Mouse (Mus musculus) spleen, adult 18-20 months (tissue): ENCODE results near the gene 1810043G02Rik.
"Not testable (repeated sequence)": the region's sequence is repeated elsewhere in the genome, so short reads cannot be mapped to it uniquely, and the experiment has no call there.

Source experiments
- DNase-seq, 2 experiments: peaks; one replicate each; pipeline ENCODE4 v3.0.0; 2022; ENCODE audit warnings: mixed read lengths in 2 of 2

1810043G02Rik gene

DNA sequence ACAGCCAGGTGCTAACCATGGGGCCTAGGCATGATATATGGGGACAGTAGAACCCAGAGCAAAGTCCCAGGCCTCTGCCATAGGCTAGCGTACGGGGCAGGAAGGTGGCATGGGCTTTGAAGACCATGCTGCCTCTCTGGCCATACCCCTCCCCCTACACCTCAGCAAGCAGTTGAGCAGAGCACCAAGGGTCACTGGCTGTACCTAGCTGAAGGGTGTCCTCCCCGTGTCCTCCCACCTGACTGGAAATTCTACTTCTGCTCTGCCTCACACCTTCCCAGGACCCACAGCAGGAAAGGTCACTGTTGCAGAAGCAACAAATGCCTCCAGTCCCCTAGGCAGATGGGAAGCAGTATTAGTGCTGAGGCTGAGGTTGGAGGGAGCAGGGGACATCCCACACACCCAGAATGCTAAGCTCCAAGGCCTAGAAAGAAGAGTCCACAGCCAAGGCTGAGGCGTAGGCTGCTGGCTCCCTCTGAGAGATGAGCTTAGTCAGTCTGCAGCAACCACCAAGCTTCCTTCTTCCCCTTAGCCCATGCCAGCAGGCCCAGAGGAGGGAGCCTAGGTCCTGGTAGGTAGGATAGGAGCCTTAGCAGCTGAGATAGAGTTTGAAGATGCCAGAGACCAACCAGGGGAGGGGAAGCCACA is 27.6 kb downstream of the 1810043G02Rik start:
- no peak for DNase-seq

DNA sequence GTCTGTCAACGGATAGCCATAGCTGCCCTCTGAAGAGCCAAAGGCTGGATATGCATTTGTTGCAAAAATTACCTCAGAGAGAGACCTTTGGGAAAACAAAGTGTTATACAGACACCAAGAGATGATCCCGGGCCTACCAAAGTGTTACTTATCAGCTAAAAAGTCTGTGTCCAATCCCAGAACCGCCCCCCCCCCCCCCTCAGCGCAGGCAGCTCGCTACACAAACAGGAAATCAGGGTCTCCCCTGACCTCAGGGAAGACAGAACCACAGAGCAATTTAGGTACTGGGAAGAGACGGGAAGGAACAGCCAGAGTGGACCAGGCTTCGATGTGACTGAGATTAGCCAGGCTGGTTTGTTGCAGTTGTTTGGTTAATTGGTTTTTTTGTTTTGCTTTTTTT is 28.9 kb downstream of the 1810043G02Rik start:
- DNase-seq, result no peak

DNA sequence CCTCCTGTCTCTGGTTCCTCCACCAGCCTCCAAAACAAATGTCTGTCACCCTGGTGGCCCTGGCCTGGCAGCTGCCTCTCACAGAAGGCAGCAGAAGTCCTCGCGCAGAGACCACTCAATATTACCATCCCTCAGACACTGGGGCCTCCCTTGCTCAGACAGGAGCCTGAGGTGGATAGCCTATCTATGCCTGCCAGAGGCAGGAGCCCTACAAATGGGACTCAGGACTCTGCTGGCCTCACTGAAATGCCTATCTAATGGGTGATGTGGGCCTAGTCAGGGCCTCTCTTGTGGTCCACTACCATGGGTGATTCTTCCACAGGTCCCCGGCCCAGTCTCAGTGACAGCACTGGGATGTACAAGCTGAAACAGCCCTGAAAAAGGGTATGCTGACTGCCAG is 29.8 kb downstream of the 1810043G02Rik start:
- no peak for DNase-seq

DNA sequence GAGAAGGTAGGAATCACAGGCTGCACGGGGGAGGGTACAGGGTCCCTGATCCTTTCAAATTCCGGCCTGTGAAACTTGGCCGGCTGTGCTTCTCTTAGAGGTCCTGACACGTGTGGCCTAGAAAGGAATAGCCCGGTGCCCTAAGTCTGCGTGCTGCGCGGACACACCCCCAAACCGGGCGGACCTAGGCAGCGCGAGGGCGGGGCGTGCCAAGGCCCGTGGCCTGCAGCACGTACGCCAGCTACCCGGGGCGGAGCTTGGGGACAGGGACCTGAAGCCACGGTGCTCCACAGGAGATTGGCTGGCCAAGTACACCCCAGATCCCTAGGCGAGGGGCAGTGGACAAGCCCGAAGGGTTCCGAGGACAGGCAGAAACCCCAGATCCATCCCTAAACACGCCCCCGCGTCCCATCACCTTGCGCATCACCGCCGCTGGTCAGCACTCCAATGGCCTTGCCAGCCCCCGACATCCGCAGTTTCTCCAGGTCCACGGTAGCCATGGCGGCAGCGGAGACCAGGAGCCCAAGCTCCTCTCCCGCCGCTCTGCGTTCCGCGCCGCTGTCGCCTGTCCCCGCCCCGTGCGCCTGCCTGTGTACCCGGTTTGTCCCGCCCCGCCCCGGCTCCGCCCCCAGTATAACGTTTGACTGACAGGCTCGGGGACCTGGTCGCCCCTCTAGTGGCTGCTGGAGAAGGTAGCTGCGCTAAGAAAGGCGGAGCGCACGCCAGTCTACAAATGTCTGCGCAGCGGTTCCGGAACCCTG is 31.0 kb downstream of the 1810043G02Rik start:
- peak; percentile 95 to 98 for DNase-seq

DNA sequence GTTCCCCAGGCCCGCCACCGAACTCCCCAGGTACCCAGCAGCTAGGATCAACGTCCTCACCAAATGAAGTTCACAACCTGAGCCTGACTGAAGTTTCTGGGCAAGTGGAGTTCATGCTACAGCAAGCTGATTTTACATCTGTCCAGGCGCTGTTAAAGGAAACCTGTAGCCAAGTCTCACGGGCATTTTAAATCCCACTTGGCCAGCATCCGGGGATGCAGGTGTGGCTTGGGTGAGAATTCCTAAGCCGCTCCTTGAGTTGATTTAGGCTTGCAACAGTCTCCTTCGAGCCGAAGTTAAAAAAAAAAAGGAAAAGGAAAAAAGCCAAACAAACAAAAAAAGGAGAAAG is 31.6 kb downstream of the 1810043G02Rik start, which contains the start of gene Pfkl:
TSS of gene Pfkl (minus strand) at position 139 of the 349 bp plus-strand sequence.
- DNase-seq, result no peak

DNA sequence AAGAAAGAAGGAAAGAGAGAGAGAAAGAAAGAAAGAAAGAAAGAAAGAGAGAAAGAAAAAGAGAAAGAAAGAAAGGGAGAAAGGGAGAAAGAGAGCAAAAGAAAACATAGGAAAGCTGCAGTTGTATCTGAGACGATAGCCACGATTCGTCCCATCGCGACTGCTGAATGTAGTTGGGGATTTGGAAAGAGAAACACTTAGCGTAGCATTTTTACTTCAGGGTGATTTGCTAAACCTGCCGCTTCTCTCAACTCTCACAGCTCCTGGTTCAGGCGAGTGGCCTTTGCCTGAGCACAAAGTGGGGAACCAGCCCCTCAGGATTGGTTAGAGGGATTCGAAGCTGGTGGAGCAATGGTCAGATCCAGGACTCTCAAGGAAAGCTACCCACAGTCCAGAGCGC is 32.0 kb downstream of the 1810043G02Rik start:
- no peak for DNase-seq

DNA sequence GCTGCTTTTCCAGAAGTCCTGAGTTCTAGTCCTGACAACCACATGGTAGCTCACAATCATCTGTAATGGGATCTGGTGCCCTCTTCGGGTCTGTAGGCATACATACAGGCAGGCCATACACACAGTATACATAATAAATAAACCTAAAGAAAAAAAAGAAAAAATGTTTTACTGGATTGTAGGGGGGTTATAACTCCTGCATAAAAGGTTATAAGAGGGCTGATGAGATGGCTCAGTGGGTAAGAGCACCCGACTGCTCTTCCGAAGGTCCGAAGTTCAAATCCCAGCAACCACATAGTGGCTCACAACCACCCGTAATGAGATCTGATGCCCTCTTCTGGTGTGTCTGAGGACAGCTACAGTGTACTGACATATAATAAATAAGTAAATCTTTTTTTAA is 32.8 kb downstream of the 1810043G02Rik start:
- not testable (repeated sequence) for DNase-seq

DNA sequence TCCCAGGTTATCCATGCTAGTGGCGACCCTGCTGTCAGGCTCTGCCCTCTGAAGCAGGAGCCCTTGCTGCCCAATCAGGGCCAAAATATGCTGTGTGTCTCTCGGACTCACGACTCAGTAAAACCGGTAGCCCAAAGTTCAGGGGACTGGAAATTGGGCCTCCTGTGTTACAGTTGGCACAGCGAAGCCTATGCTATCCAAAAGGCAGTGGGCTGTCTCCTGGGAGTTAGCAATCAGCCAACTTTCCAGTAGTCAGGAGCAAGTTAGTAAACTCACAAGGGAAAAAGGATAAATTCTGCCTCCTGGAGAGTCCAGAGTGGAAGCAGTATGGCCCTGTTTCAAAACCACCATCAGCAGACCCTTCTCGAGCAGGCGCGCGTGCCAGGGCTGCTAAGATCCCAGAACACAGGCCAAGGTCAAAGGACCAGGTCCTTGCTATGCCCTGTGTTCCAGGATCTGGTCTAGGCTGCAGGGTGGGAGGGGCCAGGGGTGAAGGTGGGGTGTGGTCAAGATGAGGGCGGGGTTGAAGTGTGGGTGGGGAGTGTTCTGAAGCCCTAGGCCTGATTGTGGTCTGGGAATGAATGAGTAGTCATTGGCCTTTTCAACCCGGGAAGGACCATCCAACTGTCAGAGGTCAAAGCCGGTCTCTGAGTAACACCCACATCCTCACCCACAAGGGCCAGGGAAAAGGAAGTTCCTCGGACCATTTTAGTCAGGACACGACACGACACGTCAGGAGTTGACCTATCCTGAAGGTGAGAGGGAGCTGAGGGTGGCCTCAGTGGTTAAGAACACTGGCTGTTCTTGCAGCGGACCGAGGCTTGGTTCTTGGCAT is 34.6 kb downstream of the 1810043G02Rik start:
- DNase-seq, result no peak

DNA sequence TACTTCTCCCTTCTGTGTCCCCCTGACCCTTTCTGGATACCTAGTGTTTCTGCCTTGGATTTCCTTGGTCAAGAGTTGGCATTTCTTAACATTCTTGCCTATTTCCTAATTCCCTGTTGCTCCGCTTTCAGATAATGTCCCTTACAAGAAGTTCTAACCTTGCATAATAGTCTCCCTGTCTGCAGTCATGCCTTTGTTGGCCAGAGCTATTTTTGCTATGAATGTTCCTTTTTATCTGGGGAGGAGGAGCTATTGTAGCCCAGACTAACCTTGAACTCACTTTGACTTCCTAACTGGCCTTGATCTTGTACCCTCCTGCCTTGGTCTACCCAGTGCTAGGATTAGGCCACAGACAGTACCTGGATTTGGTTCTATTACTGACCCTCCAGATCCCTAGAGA is 37.2 kb downstream of the 1810043G02Rik start:
- DNase-seq, result no peak

DNA sequence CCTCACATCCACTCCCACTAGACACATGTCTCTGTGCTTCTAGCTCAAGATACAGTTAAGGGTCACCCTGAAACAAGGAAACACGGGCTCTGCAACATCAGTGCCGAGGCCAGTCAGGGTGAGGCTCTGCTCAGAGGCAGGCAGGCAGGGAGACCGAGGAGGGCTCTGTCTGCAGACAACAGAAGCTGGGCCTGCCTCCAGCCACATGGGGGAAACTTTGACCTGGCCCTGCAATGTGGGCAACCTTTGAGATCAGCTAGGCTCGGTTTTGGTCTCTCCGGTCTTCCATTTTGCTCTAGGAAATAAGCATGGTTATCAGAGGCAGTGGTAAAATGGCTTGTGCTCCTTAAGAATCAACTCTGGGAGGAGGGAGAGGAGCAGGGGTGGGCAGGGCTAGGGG is 38.0 kb downstream of the 1810043G02Rik start:
- DNase-seq, result no peak

DNA sequence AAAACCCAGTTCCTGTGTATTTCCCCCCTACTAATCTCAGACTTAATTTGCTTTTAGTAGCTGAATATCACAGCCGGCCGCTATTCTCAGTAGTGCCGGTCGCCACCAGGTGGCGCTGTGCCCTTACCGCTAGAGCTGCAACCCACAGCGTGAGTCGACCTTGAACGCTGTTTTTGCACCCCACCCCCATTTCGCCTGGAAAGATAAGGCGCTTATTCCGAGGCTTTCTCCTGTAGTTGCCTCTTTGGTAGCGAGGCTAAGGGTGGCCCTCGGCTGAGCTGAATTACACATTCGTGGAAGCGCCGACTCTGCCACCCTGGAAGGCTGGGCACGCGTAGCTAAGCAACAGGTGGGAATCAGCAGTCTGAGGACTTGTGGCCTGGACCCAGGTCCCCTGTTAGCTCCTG is 40.5 kb downstream of the 1810043G02Rik start:
- peak; percentile 43 to 80 for DNase-seq

DNA sequence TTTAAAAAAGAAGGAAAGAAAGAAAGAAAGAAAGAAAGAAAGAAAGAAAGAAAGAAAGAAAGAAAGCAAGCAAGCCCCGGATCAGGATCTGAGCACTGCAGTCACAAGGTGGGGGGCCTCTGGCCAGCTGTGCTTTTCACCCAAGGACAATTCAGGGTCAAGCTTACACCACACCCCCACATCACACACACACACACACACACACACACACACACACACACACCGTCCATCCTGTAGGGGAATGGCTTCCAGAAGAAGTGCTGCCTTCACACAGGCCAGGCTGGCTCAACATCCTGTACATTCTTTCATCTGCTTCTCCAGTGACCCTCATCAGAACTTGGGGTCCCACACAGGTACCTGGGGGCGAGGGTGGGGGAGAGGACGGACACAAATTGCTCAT is 41.0 kb downstream of the 1810043G02Rik start:
- no peak for DNase-seq

DNA sequence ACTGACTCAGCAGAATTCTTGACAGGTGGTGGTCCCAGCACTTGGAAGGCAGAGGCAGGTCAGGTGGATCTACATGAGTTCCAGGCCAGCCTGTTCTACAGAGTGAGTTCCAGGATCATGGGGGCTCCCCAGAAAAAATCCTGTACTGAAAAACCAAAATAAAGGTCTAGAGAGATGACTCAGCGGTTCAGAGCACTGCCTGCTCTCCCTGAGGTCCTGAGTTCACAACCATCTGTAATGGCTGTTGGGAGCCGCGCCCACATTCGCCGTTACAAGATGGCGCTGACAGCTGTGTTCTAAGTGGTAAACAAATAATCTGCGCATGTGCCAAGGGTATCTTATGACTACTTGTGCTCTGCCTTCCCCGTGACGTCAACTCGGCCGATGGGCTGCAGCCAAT is 41.7 kb downstream of the 1810043G02Rik start:
- DNase-seq, result not testable (repeated sequence)

DNA sequence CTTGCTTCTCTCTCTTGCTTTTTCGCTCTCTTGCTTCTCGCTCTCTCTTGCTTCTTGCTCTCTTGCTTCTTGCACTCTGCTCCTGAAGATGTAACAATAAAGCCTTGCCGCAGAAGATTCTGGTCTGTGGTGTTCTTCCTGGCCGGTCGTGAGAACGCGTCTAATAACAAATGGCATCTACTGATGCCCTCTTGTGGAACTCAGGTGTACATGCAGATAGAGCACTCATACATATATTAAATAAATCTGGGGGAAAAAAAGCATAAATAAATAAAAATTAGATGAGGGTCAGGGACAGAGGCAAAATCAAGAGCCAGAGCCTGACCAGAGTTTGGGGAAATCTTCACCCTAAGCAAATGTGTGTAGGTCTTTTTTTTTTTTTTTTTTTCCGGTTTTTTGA is 47.1 kb downstream of the 1810043G02Rik start:
- DNase-seq, result not testable (repeated sequence)

DNA sequence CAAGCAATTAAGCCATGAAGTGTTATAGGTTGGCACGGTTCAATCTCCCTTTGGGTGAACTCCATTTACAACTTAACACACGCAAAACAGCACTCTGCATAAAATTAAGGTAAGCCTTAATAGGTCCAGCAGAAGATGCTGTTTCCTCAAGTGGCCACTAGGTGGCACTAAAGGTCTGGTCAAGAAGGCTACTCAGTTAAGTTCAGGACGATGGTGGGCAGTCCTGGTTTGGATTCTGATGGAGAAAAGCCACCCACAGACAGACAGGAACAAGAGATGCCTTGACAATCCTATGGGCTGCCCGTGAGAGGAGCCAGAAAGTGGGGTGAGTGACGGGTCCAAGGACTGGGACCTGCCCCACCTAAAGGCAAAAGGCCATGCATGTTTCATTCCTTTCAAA is 49.8 kb downstream of the 1810043G02Rik start:
- peak; percentile 42 to 72 for DNase-seq

DNA sequence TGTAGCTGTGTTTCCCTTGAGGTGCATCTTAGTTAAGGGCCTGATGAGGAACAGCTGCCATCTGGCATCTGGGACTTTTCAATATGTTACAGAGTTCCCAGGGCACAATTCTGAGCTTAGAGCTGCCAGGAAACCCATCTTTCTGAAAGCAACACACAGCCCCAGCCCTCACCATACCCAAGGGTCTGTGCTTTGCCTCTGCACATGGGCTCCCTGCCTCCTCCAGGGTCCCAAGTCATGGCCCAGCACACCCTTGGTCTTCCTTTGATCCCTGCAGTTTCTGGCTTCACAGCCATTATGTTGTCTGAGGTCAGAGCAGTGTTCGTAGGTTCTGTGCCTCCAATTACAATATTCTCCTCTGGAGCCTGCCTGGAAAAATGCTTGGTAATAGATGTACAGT is 50.8 kb downstream of the 1810043G02Rik start:
- no peak for DNase-seq

DNA sequence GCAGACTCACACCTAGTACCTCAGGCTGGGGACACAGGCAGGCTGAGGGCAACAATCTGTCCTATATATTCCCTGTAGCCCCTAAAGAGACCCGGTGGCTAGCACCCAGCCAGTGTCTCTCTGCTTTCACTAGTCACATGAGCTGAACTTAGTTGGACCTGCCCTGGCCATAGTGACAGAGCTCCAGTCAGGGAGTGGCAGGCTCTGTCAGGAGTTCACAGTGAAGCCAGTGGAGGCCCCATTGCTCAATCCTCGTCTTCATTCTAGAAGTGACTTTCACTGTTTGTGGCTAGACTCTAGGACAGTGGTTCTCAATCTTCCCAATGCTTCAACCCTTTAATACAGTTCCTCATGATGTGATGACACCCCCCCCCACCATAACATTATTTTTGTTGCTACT is 53.7 kb downstream of the 1810043G02Rik start:
- no peak for DNase-seq
